Mouse (Mus musculus) forebrain, embryonic 14.5 days (tissue): ENCODE measurements around the gene Apln. TPM values are rescaled to one million over a fixed set of nuclear protein-coding genes. Genes with fewer than 3 reads are reported as not detected.

Experiments used
- ATAC-seq: fragments of 200-750 bp; cut with Nextera tagmentation; 2 replicates; pipeline ENCODE4 v1.8.0; 2017; ENCODE audit warnings: mild to moderate bottlenecking, moderate library complexity
- DNase-seq: peaks from one replicate; pipeline ENCODE4 v3.0.0-alpha.2; 2015; ENCODE audit warnings: low spot score
- H3K27ac ChIP-seq: fragments of 300-500 bp; sonication (generic); 2 replicates; pipeline ENCODE4 v1.5.1; 2014; ENCODE audit warnings: low read depth, mild to moderate bottlenecking, control low read depth, low read length, moderate library complexity
- H3K27me3 ChIP-seq: fragments of 300-500 bp; sonication (generic); replicated peaks from 2 replicates; pipeline ENCODE4 v1.6.1; 2014; ENCODE audit warnings: low read length, control low read depth, mixed read lengths; ENCODE audit not compliant: control insufficient read depth, insufficient read depth
- H3K36me3 ChIP-seq: fragments of 300-500 bp; sonication (generic); 2 replicates; pipeline ENCODE4 v1.6.1; 2014; ENCODE audit warnings: low read length, control low read depth; ENCODE audit not compliant: control insufficient read depth, insufficient read depth
- H3K4me1 ChIP-seq: fragments of 300-500 bp; sonication (generic); 2 replicates; pipeline ENCODE4 v1.6.1; 2014; ENCODE audit warnings: antibody characterized with exemption, low read length, control low read depth; ENCODE audit not compliant: control insufficient read depth, insufficient read depth
- H3K4me2 ChIP-seq: fragments of 300-500 bp; sonication (generic); 2 replicates; pipeline ENCODE4 v1.6.1; 2014; ENCODE audit warnings: mild to moderate bottlenecking, control low read depth, low read length
- H3K4me3 ChIP-seq: fragments of 300-500 bp; sonication (generic); 2 replicates; pipeline ENCODE4 v1.5.1; 2014; ENCODE audit warnings: low read depth, low read length, control low read depth
- H3K9ac ChIP-seq: fragments of 300-500 bp; sonication (generic); 2 replicates; pipeline ENCODE4 v1.6.1; 2014; ENCODE audit warnings: mild to moderate bottlenecking, low read length, control low read depth, moderate library complexity
- H3K9me3 ChIP-seq: fragments of 300-500 bp; sonication (generic); replicated peaks from 2 replicates; pipeline ENCODE4 v1.6.1; 2016; ENCODE audit warnings: low read length, control low read depth, mixed read lengths; ENCODE audit not compliant: control insufficient read depth
- WGBS: fragments of 180-500 bp; shearing (Covaris S2); extraction: QIAGEN DNeasy Blood & Tissue Kit; methylation state at CpG from one replicate; pipeline ENCODE4 v1.1.7; 2014; 5-methylcytosine and 5-hydroxymethylcytosine counted together
- polyA plus RNA-seq: library from polyadenylated mRNA; unstranded; fragments of >200 nt; fragmentation: Nextera tagmentation; extraction: Ambion mirVana; gene quantifications from 2 replicates; pipeline ENCODE4 v1.2.1, GENCODE M21; 2014

The Apln gene
- polyA plus RNA-seq, 1 experiment from 2014 or later: 3.5 TPM

GRCm38 (mm10) chrX:48001151-48001550, 33.5 kb downstream of the Apln start:
- ATAC-seq (no peak), DNase-seq (no peak)
- H3K9ac ChIP-seq: no peak overlapping the region
- H3K9me3 ChIP-seq: no peaks in the 10 kb centered on the region
- H3K36me3 ChIP-seq: no peaks in the 10 kb centered on the region
- no peaks in the 10 kb centered on the region for H3K27me3 ChIP-seq
- no peak overlapping the region for H3K4me2 ChIP-seq
- no peaks in the 10 kb centered on the region for H3K4me1 ChIP-seq
- no peak overlapping the region for H3K4me3 ChIP-seq
- H3K27ac ChIP-seq: no peak overlapping the region
- WGBS: 87% methylated on average over 7 of the region's 7 CpGs

GRCm38 (mm10) chrX:47998412-47998811, 36.2 kb downstream of the Apln start:
- Histone ChIP-seq H3K36me3 (no peaks in the 10 kb centered on the region), H3K4me2 (no peak overlapping the region), H3K27me3 (no peaks in the 10 kb centered on the region), H3K27ac (no peak overlapping the region), H3K4me3 (no peak overlapping the region), H3K4me1 (no peaks in the 10 kb centered on the region), H3K9me3 (no peaks in the 10 kb centered on the region), H3K9ac (no peak overlapping the region)
- ATAC-seq (no peak), DNase-seq (no peak)
- WGBS: 86% methylated on average over 8 of the region's 8 CpGs

GRCm38 (mm10) chrX:47992606-47993005, 42.0 kb downstream of the Apln start:
- ATAC-seq: peak; percentile 77
- WGBS: 25% methylated on average over 8 of the region's 8 CpGs
- H3K4me1 ChIP-seq: no peaks in the 10 kb centered on the region

GRCm38 (mm10) chrX:47988024-47988423, 46.6 kb downstream of the Apln start:
- Histone ChIP-seq H3K4me3 (no peak overlapping the region), H3K4me2 (no peak overlapping the region), H3K9me3 (no peaks in the 10 kb centered on the region), H3K36me3 (no peaks in the 10 kb centered on the region), H3K27me3 (no peaks in the 10 kb centered on the region), H3K27ac (no peak overlapping the region), H3K4me1 (no peaks in the 10 kb centered on the region), H3K9ac (no peak overlapping the region)
- ATAC-seq (no peak), DNase-seq (no peak)
- 82% methylated on average over 8 of the region's 8 CpGs for WGBS

More at GRCm38 (mm10) chrX:47992606-47993005, 42.0 kb downstream of the Apln start:
- H3K27ac ChIP-seq: no peak overlapping the region
- DNase-seq: peak; percentile 78
- no peak overlapping the region for H3K4me2 ChIP-seq
- no peaks in the 10 kb centered on the region for H3K9me3 ChIP-seq
- no peaks in the 10 kb centered on the region for H3K36me3 ChIP-seq
- no peaks in the 10 kb centered on the region for H3K27me3 ChIP-seq
- no peak overlapping the region for H3K9ac ChIP-seq
- H3K4me3 ChIP-seq: no peak overlapping the region

GRCm38 (mm10) chrX:47985000-47985619, 49.5 kb downstream of the Apln start:
- peak; percentile 75 for DNase-seq
- WGBS: 28% methylated on average over 19 of the region's 19 CpGs

GRCm38 (mm10) chrX:47977078-47977477, 57.6 kb downstream of the Apln start:
- ATAC-seq: no peak
- DNase-seq: no peak
- Histone ChIP-seq H3K27me3 (no peaks in the 10 kb centered on the region), H3K4me3 (no peak overlapping the region), H3K27ac (no peak overlapping the region), H3K4me2 (no peak overlapping the region), H3K9ac (no peak overlapping the region), H3K36me3 (no peaks in the 10 kb centered on the region), H3K9me3 (no peaks in the 10 kb centered on the region), H3K4me1 (no peaks in the 10 kb centered on the region)
- WGBS: 87% methylated on average over 5 of the region's 5 CpGs

More at GRCm38 (mm10) chrX:47985000-47985619, 49.5 kb downstream of the Apln start:
- peak overlapping the region; percentile 14; the same call in 1 of the 2 replicates for H3K4me3 ChIP-seq
- no peaks in the 10 kb centered on the region for H3K9me3 ChIP-seq
- 0 out of 2 replicates have a peak, but pooled peaks have one; percentile 32 for ATAC-seq
- H3K27ac ChIP-seq: no peak overlapping the region
- H3K4me1 ChIP-seq: no peaks in the 10 kb centered on the region
- no peaks in the 10 kb centered on the region for H3K27me3 ChIP-seq
- peak overlapping the region; percentile 40 for H3K4me2 ChIP-seq
- H3K9ac ChIP-seq: no peak overlapping the region
- no peaks in the 10 kb centered on the region for H3K36me3 ChIP-seq

GRCm38 (mm10) chrX:47976551-47976950, 58.1 kb downstream of the Apln start:
- DNase-seq (no peak), ATAC-seq (no peak)
- Histone ChIP-seq H3K4me3 (no peak overlapping the region), H3K4me1 (no peaks in the 10 kb centered on the region), H3K9ac (no peak overlapping the region), H3K36me3 (no peaks in the 10 kb centered on the region), H3K27ac (no peak overlapping the region), H3K27me3 (no peaks in the 10 kb centered on the region), H3K9me3 (no peaks in the 10 kb centered on the region), H3K4me2 (no peak overlapping the region)
- 83% methylated on average over 4 of the region's 4 CpGs for WGBS

Other genes starting within 250 kb of the Apln start
- gene Smarca1, start 141.9 kb downstream of the Apln start, polyA plus RNA-seq: 26.2 and 34.3 TPM in 2 replicates
- gene Ocrl, start 122.5 kb downstream of the Apln start, polyA plus RNA-seq: 22.5 and 24.5 TPM in 2 replicates
- gene Xpnpep2, start 73.9 kb upstream of the Apln start, polyA plus RNA-seq: 0.90 and 1.4 TPM in 2 replicates
- 1.2 and 1.3 TPM in 2 replicates for gene Sash3, start 111.6 kb upstream of the Apln start, polyA plus RNA-seq
- gene Zdhhc9, start 174.0 kb upstream of the Apln start, polyA plus RNA-seq: 7.1 and 9.4 TPM in 2 replicates
- gene Utp14a, start 222.0 kb upstream of the Apln start, polyA plus RNA-seq: 17.9 and 18.7 TPM in 2 replicates